Mouse (Mus musculus): ENCODE data around the gene Cyp4a10.
"Not testable (repeated sequence)": the region's sequence is repeated elsewhere in the genome, so short reads cannot be mapped to it uniquely, and the experiment has no call there.

The Cyp4a10 gene

DNA sequence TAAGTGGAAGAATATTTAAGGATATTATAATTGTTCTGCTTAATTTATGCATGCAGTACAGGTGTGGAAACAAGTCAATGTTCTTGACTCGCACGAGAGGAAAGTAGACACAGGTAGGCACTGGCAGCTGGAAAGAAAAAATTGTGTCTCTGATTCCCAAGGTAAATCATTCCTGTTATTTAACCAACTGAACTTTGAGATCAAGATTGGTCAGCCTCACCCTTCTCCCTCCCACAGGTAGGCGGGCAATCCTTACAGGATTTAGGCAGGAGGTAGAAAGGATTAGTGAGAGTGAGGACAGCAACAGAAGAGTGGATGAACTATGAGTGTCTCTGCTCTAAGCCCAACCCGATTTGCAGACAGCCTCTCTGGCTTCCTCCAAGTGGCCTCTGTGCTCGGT lies at the start of gene Cyp4a10:
Cyp4a10 (plus strand) TSS at position 265 of the 400 bp plus-strand sequence.
- DNase-seq (ENCODE audit: low spot score): not testable (repeated sequence)

DNA sequence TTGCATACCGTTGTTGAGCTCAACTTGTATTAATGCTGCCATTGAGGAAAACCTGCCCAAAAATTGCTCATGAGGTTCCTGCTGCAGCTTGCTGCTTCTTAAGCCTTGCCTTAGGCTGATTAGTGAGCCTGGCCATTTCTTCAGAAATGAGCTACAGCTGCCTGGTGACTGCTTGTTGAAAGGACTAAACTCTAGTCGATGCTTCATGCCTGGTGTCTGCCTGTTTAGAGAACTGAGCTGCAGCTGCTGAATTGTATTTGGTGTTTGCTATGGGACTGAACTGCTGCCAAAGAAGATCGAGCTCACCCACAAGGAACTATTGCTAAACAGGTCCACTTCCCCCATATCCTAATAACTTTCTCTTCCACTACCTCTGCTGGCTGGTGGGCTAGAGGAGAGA lies 44.5 kb upstream of the Cyp4a10 start:
- DNase-seq (ENCODE audit: low spot score): not testable (repeated sequence)

DNA sequence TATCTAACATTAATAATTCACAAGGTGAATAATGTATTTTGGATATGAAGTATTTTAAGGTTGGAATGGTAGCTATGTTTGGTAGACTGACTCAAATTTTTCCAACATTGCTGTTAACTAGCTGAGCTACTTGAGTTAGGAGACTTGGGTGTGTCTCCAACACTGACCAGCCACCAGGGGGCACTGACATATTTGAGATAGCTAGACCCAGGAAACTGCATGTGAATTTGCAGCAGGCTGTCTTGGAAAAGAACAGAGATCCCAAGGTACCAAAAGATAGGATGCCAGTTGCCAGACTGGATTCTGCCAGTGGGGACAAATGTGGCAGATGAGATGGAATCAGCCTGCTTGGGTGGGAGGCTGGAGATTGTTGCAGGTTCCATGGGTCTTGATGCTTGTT lies 42.0 kb upstream of the Cyp4a10 start:
- DNase-seq (ENCODE audit: low spot score): not testable (repeated sequence)

GRCm38 (mm10) chr4:115481006-115481652 lies 36.9 kb upstream of the Cyp4a10 start:
- DNase-seq (ENCODE audit: low spot score): no peak

- DNase-seq (ENCODE audit: low spot score): no peak
Observed at GRCm38 (mm10) chr4:115496001-115496400, 22.1 kb upstream of the Cyp4a10 start, which contains the start of gene Cyp4a14. TSS of gene Cyp4a14 (minus strand) at chr4:115496142.

- DNase-seq (ENCODE audit: low spot score): no peak
Observed at GRCm38 (mm10) chr4:115497466-115497865, 20.6 kb upstream of the Cyp4a10 start.

DNA sequence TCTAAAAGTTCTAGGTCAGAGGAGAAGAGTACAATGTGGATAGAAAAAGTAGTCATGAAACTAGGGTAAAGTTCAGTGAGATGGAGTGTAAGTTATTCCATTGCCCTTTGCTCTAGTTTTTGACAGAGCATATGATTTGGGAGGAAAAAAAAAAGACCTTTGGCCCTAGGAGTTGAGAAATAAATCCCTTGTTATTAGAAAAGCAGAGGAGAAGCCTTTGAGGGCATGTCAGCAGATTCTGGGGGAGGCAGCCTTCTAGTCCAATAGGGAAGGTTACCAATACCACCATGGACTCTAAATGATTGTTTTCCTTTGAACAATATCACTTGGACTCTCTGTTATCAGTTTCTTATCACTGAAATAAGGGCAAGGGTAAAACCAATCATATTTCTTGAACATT lies 4.1 kb upstream of the Cyp4a10 start:
- not testable (repeated sequence) for DNase-seq (ENCODE audit: low spot score)

GRCm38 (mm10) chr4:115519444-115519843 lies 1.4 kb downstream of the Cyp4a10 start:
- no peak for DNase-seq (ENCODE audit: low spot score)

DNA sequence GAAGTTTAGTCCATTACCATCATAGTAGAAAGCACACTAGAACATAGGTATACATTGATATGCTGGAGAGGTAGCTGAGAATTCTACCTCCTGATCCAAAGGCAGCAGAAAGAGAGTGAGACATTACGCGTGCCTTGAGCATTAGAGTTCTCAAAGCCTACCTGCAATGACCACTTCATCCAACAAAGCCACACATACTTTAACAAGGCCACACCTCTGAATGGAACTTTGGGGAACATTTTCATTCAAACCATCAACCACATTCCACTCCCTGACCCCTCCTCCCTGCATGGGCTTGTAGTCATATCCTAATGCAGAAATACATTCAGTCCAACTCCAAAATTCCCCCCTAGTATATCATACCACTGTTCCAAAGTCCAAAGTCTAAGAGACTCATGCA lies 3.7 kb downstream of the Cyp4a10 start:
- no peak for DNase-seq (ENCODE audit: low spot score)

DNA sequence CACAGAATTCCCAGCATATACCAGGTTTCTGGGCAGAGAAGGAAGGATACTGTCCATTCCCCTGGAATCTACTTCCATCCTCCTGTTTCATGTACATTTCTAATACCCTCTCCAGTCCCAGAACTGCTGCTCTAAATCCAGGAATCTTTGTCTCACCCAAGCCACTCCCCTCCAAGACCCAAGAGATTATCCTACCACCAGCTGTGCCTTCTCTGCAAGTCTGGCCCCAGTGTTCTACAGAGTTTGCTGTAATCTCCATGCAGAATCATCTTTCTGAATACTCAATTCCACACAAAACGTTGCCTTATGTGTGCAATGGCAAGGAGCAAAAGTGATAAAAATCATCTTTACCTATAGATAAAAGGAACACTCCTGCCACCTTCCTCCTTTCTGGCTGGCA lies 27.0 kb downstream of the Cyp4a10 start:
- DNase-seq (ENCODE audit: low spot score): no peak

DNA sequence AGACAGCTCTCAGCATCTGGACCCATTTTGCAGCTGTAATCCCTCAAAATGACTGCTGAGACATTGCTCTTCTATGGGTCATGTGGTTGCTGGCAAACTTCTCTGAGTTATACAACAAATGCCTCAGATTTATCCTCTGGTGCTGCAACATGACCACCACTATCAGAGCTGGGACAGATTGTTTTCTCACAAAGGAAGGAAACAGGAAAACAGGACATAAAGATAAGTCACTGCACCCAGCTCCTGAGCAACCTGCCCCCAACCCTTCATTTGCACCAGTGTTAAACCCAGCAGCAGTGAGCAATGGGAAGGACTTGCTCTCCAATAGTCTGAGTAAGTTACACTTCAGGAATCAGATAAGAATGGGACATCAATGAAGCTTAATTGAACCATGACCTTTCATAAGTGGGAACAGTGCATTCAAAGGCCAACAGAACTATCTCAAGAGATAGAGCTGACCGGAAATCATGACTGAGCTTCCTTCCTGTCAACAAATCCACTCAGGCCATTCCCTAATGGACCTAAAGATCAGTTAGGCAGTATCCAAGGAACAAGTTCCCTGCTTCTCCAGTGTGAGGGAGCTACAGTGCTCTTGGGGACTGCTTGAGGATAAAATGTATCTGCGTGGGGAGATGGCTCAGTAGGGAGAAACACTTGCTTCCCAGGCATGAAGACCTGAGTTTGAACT lies 28.2 kb downstream of the Cyp4a10 start:
- no peak for DNase-seq (ENCODE audit: low spot score)

GRCm38 (mm10) chr4:115552726-115553125 lies 34.7 kb downstream of the Cyp4a10 start:
- no peak for DNase-seq (ENCODE audit: low spot score)

DNA sequence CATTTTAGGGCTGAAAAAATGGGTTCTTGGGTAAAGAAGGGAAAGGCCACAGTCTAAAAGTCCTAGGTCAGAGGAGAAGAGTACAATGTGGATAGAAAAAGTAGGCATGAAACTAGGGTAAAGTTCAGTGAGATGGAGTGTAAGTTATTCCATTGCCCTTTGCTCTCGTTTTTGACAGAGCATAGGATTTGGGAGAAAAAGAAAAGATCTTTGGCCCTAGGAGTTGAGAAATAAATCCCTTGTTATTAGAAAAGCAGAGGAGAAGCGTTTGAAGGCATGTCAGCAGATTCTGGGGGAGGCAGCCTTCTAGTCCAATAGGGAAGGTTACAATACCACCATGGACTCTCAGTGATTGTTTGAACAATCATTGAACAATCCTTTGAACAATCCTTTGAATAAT lies 37.4 kb downstream of the Cyp4a10 start:
- DNase-seq (ENCODE audit: low spot score): no peak

GRCm38 (mm10) chr4:115557861-115558561 lies 39.9 kb downstream of the Cyp4a10 start:
- DNase-seq (ENCODE audit: low spot score): no peak

GRCm38 (mm10) chr4:115561236-115561635 lies 43.2 kb downstream of the Cyp4a10 start:
- not testable (repeated sequence) for DNase-seq (ENCODE audit: low spot score)

GRCm38 (mm10) chr4:115563401-115563800 lies 45.3 kb downstream of the Cyp4a10 start, which contains the start of gene Cyp4a31:
TSS of gene Cyp4a31 (plus strand) at chr4:115563649.
- DNase-seq (ENCODE audit: low spot score): no peak

DNA sequence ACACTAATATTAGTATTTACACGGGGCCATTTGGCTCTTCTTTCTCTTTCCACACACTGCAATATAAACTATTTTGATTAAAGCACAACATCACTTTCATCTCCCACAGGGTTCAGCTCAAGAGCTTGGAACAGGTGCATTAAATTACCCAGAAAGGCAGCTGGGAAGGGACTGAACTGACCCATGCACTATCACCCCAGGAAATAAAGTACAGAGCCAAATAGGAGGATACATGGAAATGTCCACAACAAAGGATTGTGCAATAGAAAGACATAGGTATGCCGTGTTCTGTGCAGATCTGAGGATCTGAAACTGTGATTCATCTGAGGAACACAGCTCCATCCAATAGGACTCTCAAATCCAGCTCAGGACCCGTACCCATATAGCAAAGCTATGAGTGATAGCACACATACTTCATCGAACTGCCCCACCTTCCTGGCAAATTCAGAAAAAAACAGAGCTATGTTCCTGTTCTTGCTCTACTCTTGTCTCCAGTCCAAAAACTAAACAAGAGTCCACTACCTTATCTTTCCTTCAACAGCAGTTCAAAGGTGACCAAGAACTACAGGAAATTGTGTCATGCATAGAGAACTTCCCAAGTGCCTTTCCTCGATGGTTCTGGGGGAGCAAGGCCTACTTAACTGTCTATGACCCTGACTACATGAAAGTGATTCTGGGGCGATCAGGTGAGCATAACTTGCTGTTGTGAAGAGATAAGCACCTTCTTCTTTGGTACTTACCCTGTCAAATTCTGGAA lies 46.6 kb downstream of the Cyp4a10 start:
- not testable (repeated sequence) for DNase-seq (ENCODE audit: low spot score)

GRCm38 (mm10) chr4:115575255-115575654 lies 57.2 kb downstream of the Cyp4a10 start:
- no peak for DNase-seq (ENCODE audit: low spot score)

DNA sequence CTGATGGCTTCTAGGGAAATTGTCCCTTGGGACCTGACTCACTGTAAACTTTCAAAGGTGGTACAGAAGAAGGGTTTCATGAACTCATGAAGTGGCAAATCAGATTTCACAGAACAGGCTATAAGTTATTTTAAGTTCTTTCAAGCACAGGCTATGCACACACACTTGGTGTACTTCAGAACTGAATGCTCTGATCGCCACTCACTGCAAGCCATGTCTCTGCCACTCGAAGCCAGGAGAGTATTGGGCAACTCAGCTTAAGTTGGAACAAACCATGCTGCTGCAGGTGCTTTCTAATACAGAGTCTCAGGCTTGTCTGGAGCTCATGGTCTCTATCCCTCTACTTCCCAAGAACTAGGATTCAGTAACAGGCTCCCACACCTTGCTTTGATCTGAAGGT lies 57.7 kb downstream of the Cyp4a10 start:
- no peak for DNase-seq (ENCODE audit: low spot score)

DNA sequence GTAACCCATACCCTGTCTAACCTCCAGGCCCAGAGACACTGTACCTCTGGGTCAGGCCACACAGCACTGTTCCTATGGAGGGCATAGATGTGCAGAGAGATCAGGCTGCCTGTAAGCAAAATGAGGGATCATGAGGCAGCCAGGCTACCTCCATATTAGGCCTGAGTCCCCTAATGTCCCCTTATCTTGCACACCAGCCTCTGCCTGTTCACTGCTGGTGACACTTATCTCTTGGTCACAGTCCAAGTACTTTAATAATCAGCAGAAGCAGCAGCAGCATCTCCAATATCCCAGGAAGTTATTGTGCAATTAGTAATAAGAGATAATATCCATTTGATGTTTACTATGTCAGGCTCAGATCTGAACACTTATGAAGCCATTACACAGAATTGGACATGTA lies 65.0 kb downstream of the Cyp4a10 start:
- no peak for DNase-seq (ENCODE audit: low spot score)

All from testis, postnatal 14 days (tissue).